Mouse (Mus musculus): Measurements from ENCODE around the gene Srpk2.

- no peak for TF ChIP-seq CTCF (IDR thresholded peaks at IDR 0.05; ENCODE audit: extremely low read depth, insufficient read length, insufficient replicate concordance, low read depth, low read length)
- TF ChIP-seq POLR2A (IDR thresholded peaks at IDR 0.05; ENCODE audit: low read depth, low read length) = no peak
Observed at GRCm38 (mm10) chr5:23518673-23519072, 165.7 kb downstream of the Srpk2 start.

All from small intestine, adult 2 months (tissue).